Mouse (Mus musculus): Measurements from ENCODE around the gene Cntd1. TPM values are rescaled to one million over a fixed set of nuclear protein-coding genes. Genes with fewer than 3 reads are reported as not detected.
A peak's percentile ranks its signal among the peaks of the same experiment; 100 is the strongest.
"Not testable (repeated sequence)": the region's sequence is repeated elsewhere in the genome, so short reads cannot be mapped to it uniquely, and the experiment has no call there.

Gene Cntd1
- total RNA-seq, 2 experiments from 2014 or later = 2.1 to 3.7 TPM

GRCm38 (mm10) chr11:101324763-101325162 is 46.0 kb downstream of the Cntd1 start, which contains the start of gene Aoc2:
Gene Aoc2, plus strand, starts transcription at chr11:101325063.
- ATAC-seq (replicated peaks; ENCODE audit: low FRiP score, low TSS enrichment, poor library complexity, severe bottlenecking) = no peak

GRCm38 (mm10) chr11:101325201-101325600 is 46.4 kb downstream of the Cntd1 start:
- not testable (repeated sequence) for ATAC-seq (replicated peaks; ENCODE audit: low FRiP score, low TSS enrichment, poor library complexity, severe bottlenecking)

- ATAC-seq (replicated peaks; ENCODE audit: low FRiP score, low TSS enrichment, poor library complexity, severe bottlenecking) = no peak
Observed at GRCm38 (mm10) chr11:101326147-101326546, 47.3 kb downstream of the Cntd1 start.

GRCm38 (mm10) chr11:101327311-101327710 is 48.5 kb downstream of the Cntd1 start:
- ATAC-seq (replicated peaks; ENCODE audit: low FRiP score, low TSS enrichment, poor library complexity, severe bottlenecking) = no peak

GRCm38 (mm10) chr11:101328941-101329635 is 50.3 kb downstream of the Cntd1 start:
- ATAC-seq (replicated peaks; ENCODE audit: low FRiP score, low TSS enrichment, poor library complexity, severe bottlenecking) = no peak

- ATAC-seq (replicated peaks; ENCODE audit: low FRiP score, low TSS enrichment, poor library complexity, severe bottlenecking) = no peak
Observed at GRCm38 (mm10) chr11:101330371-101330924, 51.6 kb downstream of the Cntd1 start, which contains the start of gene Aoc3. Gene Aoc3, plus strand, starts transcription at chr11:101330605.

GRCm38 (mm10) chr11:101330961-101331360 is 52.1 kb downstream of the Cntd1 start:
- ATAC-seq (replicated peaks; ENCODE audit: low FRiP score, low TSS enrichment, poor library complexity, severe bottlenecking) = not testable (repeated sequence)

- ATAC-seq (replicated peaks; ENCODE audit: low FRiP score, low TSS enrichment, poor library complexity, severe bottlenecking) = no peak
Observed at GRCm38 (mm10) chr11:101332537-101332936, 53.7 kb downstream of the Cntd1 start.

- ATAC-seq (replicated peaks; ENCODE audit: low FRiP score, low TSS enrichment, poor library complexity, severe bottlenecking) = no peak
Observed at GRCm38 (mm10) chr11:101334023-101334422, 55.2 kb downstream of the Cntd1 start.

GRCm38 (mm10) chr11:101334516-101334915 is 55.7 kb downstream of the Cntd1 start:
- ATAC-seq (replicated peaks; ENCODE audit: low FRiP score, low TSS enrichment, poor library complexity, severe bottlenecking) = no peak

- no peak for ATAC-seq (replicated peaks; ENCODE audit: low FRiP score, low TSS enrichment, poor library complexity, severe bottlenecking)
Observed at GRCm38 (mm10) chr11:101335685-101336084, 56.9 kb downstream of the Cntd1 start.

- peak; percentile 98 for ATAC-seq (replicated peaks; ENCODE audit: low FRiP score, low TSS enrichment, poor library complexity, severe bottlenecking)
Observed at GRCm38 (mm10) chr11:101338123-101338760, 59.4 kb downstream of the Cntd1 start.

Other genes starting within 250 kb of the Cntd1 start
- gene Naglu, start 209.0 kb upstream of the Cntd1 start, total RNA-seq (2014; fragmentation: Nextera tagmentation) = 1.5 and 4.3 TPM in 2 replicates
- gene Naglu, start 209.0 kb upstream of the Cntd1 start, total RNA-seq (2017) = 3.1 and 4.5 TPM in 2 replicates
- not detected in 2 replicates for gene Hsd17b1, start 200.6 kb upstream of the Cntd1 start, total RNA-seq (2014; fragmentation: Nextera tagmentation)
- not detected in 2 replicates for gene Hsd17b1, start 200.6 kb upstream of the Cntd1 start, total RNA-seq (2017)
- 27.3 and 30.7 TPM in 2 replicates for gene Coasy, start 196.4 kb upstream of the Cntd1 start, total RNA-seq (2014; fragmentation: Nextera tagmentation)
- 15.1 and 17.2 TPM in 2 replicates for gene Coasy, start 196.4 kb upstream of the Cntd1 start, total RNA-seq (2017)
- 46.8 and 53.3 TPM in 2 replicates for gene Mlx, start 191.7 kb upstream of the Cntd1 start, total RNA-seq (2014; fragmentation: Nextera tagmentation)
- gene Mlx, start 191.7 kb upstream of the Cntd1 start, total RNA-seq (2017) = 34.5 and 74.8 TPM in 2 replicates
- 26.2 and 65.9 TPM in 2 replicates for gene Psmc3ip, start 183.6 kb upstream of the Cntd1 start, total RNA-seq (2014; fragmentation: Nextera tagmentation)
- gene Psmc3ip, start 183.6 kb upstream of the Cntd1 start, total RNA-seq (2017) = 38.0 and 79.3 TPM in 2 replicates
- gene Retreg3, start 159.1 kb upstream of the Cntd1 start, total RNA-seq (2014; fragmentation: Nextera tagmentation) = 17.0 and 20.6 TPM in 2 replicates
- 29.3 and 36.7 TPM in 2 replicates for gene Retreg3, start 159.1 kb upstream of the Cntd1 start, total RNA-seq (2017)
- gene Tubg1, start 159.1 kb upstream of the Cntd1 start, total RNA-seq (2014; fragmentation: Nextera tagmentation) = 51.9 and 55.2 TPM in 2 replicates
- gene Tubg1, start 159.1 kb upstream of the Cntd1 start, total RNA-seq (2017) = 28.7 and 42.7 TPM in 2 replicates
- not detected in 2 replicates for gene Tubg2, start 123.1 kb upstream of the Cntd1 start, total RNA-seq (2014; fragmentation: Nextera tagmentation)
- gene Tubg2, start 123.1 kb upstream of the Cntd1 start, total RNA-seq (2017) = not detected in 2 replicates
- gene Cntnap1, start 108.5 kb upstream of the Cntd1 start, total RNA-seq (2014; fragmentation: Nextera tagmentation) = not detected in 2 replicates
- 0.15 TPM in 1 of 2 replicates, not detected in the other for gene Cntnap1, start 108.5 kb upstream of the Cntd1 start, total RNA-seq (2017)
- not detected in 2 replicates for gene Plekhh3, start 107.7 kb upstream of the Cntd1 start, total RNA-seq (2014; fragmentation: Nextera tagmentation)
- not detected in 2 replicates for gene Plekhh3, start 107.7 kb upstream of the Cntd1 start, total RNA-seq (2017)
- gene Ccr10, start 103.6 kb upstream of the Cntd1 start, total RNA-seq (2014; fragmentation: Nextera tagmentation) = not detected in 2 replicates
- gene Ccr10, start 103.6 kb upstream of the Cntd1 start, total RNA-seq (2017) = not detected in 2 replicates
- 18.2 and 20.6 TPM in 2 replicates for gene Ezh1, start 52.5 kb upstream of the Cntd1 start, total RNA-seq (2014; fragmentation: Nextera tagmentation)
- gene Ezh1, start 52.5 kb upstream of the Cntd1 start, total RNA-seq (2017) = 13.8 and 20.3 TPM in 2 replicates
- not detected in 2 replicates for gene Ramp2, start 33.0 kb upstream of the Cntd1 start, total RNA-seq (2014; fragmentation: Nextera tagmentation)
- gene Ramp2, start 33.0 kb upstream of the Cntd1 start, total RNA-seq (2017) = not detected in 2 replicates
- 112 and 137 TPM in 2 replicates for gene Vps25, start 25.3 kb upstream of the Cntd1 start, total RNA-seq (2014; fragmentation: Nextera tagmentation)
- gene Vps25, start 25.3 kb upstream of the Cntd1 start, total RNA-seq (2017) = 44.7 and 71.5 TPM in 2 replicates
- gene Wnk4, start 18.4 kb upstream of the Cntd1 start, total RNA-seq (2014; fragmentation: Nextera tagmentation) = 0.25 and 1.4 TPM in 2 replicates
- gene Wnk4, start 18.4 kb upstream of the Cntd1 start, total RNA-seq (2017) = 0.05 and 0.30 TPM in 2 replicates
- gene Coa3, start 102 bp downstream of the Cntd1 start, total RNA-seq (2014; fragmentation: Nextera tagmentation) = 67.5 and 86.7 TPM in 2 replicates
- gene Coa3, start 102 bp downstream of the Cntd1 start, total RNA-seq (2017) = 28.4 and 40.6 TPM in 2 replicates
- 86.7 and 98.7 TPM in 2 replicates for gene Becn1, start 23.3 kb downstream of the Cntd1 start, total RNA-seq (2014; fragmentation: Nextera tagmentation)
- gene Becn1, start 23.3 kb downstream of the Cntd1 start, total RNA-seq (2017) = 160 and 162 TPM in 2 replicates
- gene Psme3, start 37.2 kb downstream of the Cntd1 start, total RNA-seq (2014; fragmentation: Nextera tagmentation) = 239 and 277 TPM in 2 replicates
- 176 and 226 TPM in 2 replicates for gene Psme3, start 37.2 kb downstream of the Cntd1 start, total RNA-seq (2017)
- 7.6 and 11.5 TPM in 2 replicates for gene Aoc2, start 46.1 kb downstream of the Cntd1 start, total RNA-seq (2014; fragmentation: Nextera tagmentation)
- gene Aoc2, start 46.1 kb downstream of the Cntd1 start, total RNA-seq (2017) = 1.9 and 2.9 TPM in 2 replicates
- gene Aoc3, start 51.6 kb downstream of the Cntd1 start, total RNA-seq (2014; fragmentation: Nextera tagmentation) = not detected in 2 replicates
- gene Aoc3, start 51.6 kb downstream of the Cntd1 start, total RNA-seq (2017) = 0.69 TPM in 1 of 2 replicates, not detected in the other
- not detected in 2 replicates for gene G6pc, start 88.5 kb downstream of the Cntd1 start, total RNA-seq (2014; fragmentation: Nextera tagmentation)
- gene G6pc, start 88.5 kb downstream of the Cntd1 start, total RNA-seq (2017) = not detected in 2 replicates
- gene Aarsd1, start 138.6 kb downstream of the Cntd1 start, total RNA-seq (2014; fragmentation: Nextera tagmentation) = 74.9 and 108 TPM in 2 replicates
- gene Aarsd1, start 138.6 kb downstream of the Cntd1 start, total RNA-seq (2017) = 81.8 and 87.7 TPM in 2 replicates
- 4.9 and 7.1 TPM in 2 replicates for gene Gm27029, start 145.8 kb downstream of the Cntd1 start, total RNA-seq (2014; fragmentation: Nextera tagmentation)
- 0.61 TPM in 1 of 2 replicates, not detected in the other for gene Gm27029, start 145.8 kb downstream of the Cntd1 start, total RNA-seq (2017)
- gene Rundc1, start 146.1 kb downstream of the Cntd1 start, total RNA-seq (2014; fragmentation: Nextera tagmentation) = 5.1 and 6.5 TPM in 2 replicates
- gene Rundc1, start 146.1 kb downstream of the Cntd1 start, total RNA-seq (2017) = 1.5 and 6.2 TPM in 2 replicates
- not detected in 2 replicates for gene Ptges3l, start 146.3 kb downstream of the Cntd1 start, total RNA-seq (2014; fragmentation: Nextera tagmentation)
- not detected in 2 replicates for gene Ptges3l, start 146.3 kb downstream of the Cntd1 start, total RNA-seq (2017)
- 1,243 and 1,644 TPM in 2 replicates for gene Rpl27, start 163.3 kb downstream of the Cntd1 start, total RNA-seq (2014; fragmentation: Nextera tagmentation)
- gene Rpl27, start 163.3 kb downstream of the Cntd1 start, total RNA-seq (2017) = 3,990 and 4,375 TPM in 2 replicates
- gene Ifi35, start 169.4 kb downstream of the Cntd1 start, total RNA-seq (2014; fragmentation: Nextera tagmentation) = 35.5 and 44.1 TPM in 2 replicates
- gene Ifi35, start 169.4 kb downstream of the Cntd1 start, total RNA-seq (2017) = 31.7 and 33.5 TPM in 2 replicates
- 1.6 and 7.2 TPM in 2 replicates for gene Rnd2, start 186.0 kb downstream of the Cntd1 start, total RNA-seq (2014; fragmentation: Nextera tagmentation)
- gene Rnd2, start 186.0 kb downstream of the Cntd1 start, total RNA-seq (2017) = 3.5 and 3.8 TPM in 2 replicates
- gene Vat1, start 187.2 kb downstream of the Cntd1 start, total RNA-seq (2014; fragmentation: Nextera tagmentation) = 6.5 and 7.4 TPM in 2 replicates
- gene Vat1, start 187.2 kb downstream of the Cntd1 start, total RNA-seq (2017) = 3.3 and 5.4 TPM in 2 replicates